Mouse (Mus musculus): ENCODE data around the gene Ntn3.

DNA sequence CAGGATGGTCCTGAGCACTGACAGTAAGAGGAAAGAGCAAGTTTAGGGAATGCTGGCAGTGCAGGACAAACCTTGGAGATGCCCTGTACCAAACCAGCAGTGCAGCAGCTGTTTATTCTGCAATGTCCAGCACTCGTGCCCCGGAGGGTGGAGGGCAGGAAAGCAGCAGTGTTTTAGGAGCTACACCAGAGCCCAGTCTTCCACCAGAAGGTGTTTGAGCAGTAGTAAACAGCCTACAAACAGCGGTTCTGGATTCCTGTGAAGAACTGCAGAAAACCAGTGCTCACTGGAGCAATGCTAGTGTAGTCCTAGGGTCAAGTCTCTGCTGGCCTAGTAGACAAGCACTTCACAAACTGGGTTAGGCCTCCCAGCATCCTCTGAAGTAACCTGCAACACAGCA lies 35.1 kb downstream of the Ntn3 start:
- TF ChIP-seq CTCF (IDR thresholded peaks at IDR 0.05; ENCODE audit: borderline replicate concordance, extremely low read depth, insufficient read depth, insufficient read length) (no peak), POLR2A (IDR thresholded peaks at IDR 0.05; ENCODE audit: borderline replicate concordance, extremely low read depth, insufficient read depth, insufficient read length, poor library complexity, severe bottlenecking) (no peak)
